Mouse (Mus musculus): ENCODE measurements around the gene Rasal1.

Rasal1 gene

GRCm38 (mm10) chr5:120660816-120661215 is 12.2 kb downstream of the Rasal1 start:
- no peak for DNase-seq

- no peak for DNase-seq
These were observed 16.3 kb downstream of the Rasal1 start for GRCm38 (mm10) chr5:120664888-120665287.

GRCm38 (mm10) chr5:120668761-120669160 is 20.1 kb downstream of the Rasal1 start:
- DNase-seq, result no peak

GRCm38 (mm10) chr5:120670132-120670531 is 21.5 kb downstream of the Rasal1 start:
- DNase-seq, result no peak

- no peak for DNase-seq
These were observed 23.3 kb downstream of the Rasal1 start for GRCm38 (mm10) chr5:120671865-120672264.

GRCm38 (mm10) chr5:120673626-120674025 is 25.0 kb downstream of the Rasal1 start:
- peak; percentile 69 for DNase-seq

- DNase-seq, result peak; percentile 64
These were observed 25.9 kb downstream of the Rasal1 start for GRCm38 (mm10) chr5:120674229-120675145.

- DNase-seq, result no peak
These were observed 28.9 kb downstream of the Rasal1 start for GRCm38 (mm10) chr5:120677516-120677915.

GRCm38 (mm10) chr5:120679676-120680555 is 31.3 kb downstream of the Rasal1 start:
- DNase-seq, result peak; percentile 97

GRCm38 (mm10) chr5:120680918-120681317 is 32.3 kb downstream of the Rasal1 start:
- no peak for DNase-seq

- no peak for DNase-seq
These were observed 34.6 kb downstream of the Rasal1 start for GRCm38 (mm10) chr5:120682982-120683771.

- DNase-seq, result no peak
These were observed 37.1 kb downstream of the Rasal1 start for GRCm38 (mm10) chr5:120685678-120686077.

GRCm38 (mm10) chr5:120686749-120687483 is 38.3 kb downstream of the Rasal1 start:
- DNase-seq, result no peak

GRCm38 (mm10) chr5:120687484-120687851 is 38.9 kb downstream of the Rasal1 start:
- DNase-seq, result no peak

- DNase-seq, result no peak
These were observed 39.3 kb downstream of the Rasal1 start for GRCm38 (mm10) chr5:120687897-120688296.

- DNase-seq, result no peak
These were observed 39.8 kb downstream of the Rasal1 start for GRCm38 (mm10) chr5:120688434-120688833.

- DNase-seq, result no peak
These were observed 41.8 kb downstream of the Rasal1 start for GRCm38 (mm10) chr5:120690417-120690816.

GRCm38 (mm10) chr5:120692034-120692433 is 43.4 kb downstream of the Rasal1 start:
- peak; percentile 26 for DNase-seq

GRCm38 (mm10) chr5:120693931-120694694 is 45.5 kb downstream of the Rasal1 start:
- no peak for DNase-seq

GRCm38 (mm10) chr5:120694695-120695074 is 46.1 kb downstream of the Rasal1 start:
- peak; percentile 30 for DNase-seq

- DNase-seq, result no peak
These were observed 47.6 kb downstream of the Rasal1 start for GRCm38 (mm10) chr5:120696057-120696743.
